Mouse (Mus musculus) intestine, embryonic 16.5 days (tissue): ENCODE measurements at regions not wholly inside any gene's neighbourhood (a gene's known extent, or its start where the extent isn't known, plus 50 kb on each side); places are given as distances from the start of the nearest gene placed in this dataset.

Experiments used
- ATAC-seq: fragments of 200-750 bp; cut with Nextera tagmentation; 2 replicates; pipeline ENCODE4 v1.8.0; 2017; ENCODE audit warnings: moderate TSS enrichment, moderate library complexity
- H3K27ac ChIP-seq: fragments of 300-500 bp; sonication (generic); 2 replicates; pipeline ENCODE4 v1.5.1; 2014; ENCODE audit warnings: mild to moderate bottlenecking, low read length
- H3K27me3 ChIP-seq: fragments of 300-500 bp; sonication (generic); replicated peaks from 2 replicates; pipeline ENCODE4 v1.6.1; 2014; ENCODE audit warnings: low read length, control low read depth, mixed read lengths; ENCODE audit not compliant: control insufficient read depth, insufficient read depth
- H3K36me3 ChIP-seq: fragments of 300-500 bp; sonication (generic); 2 replicates; pipeline ENCODE4 v1.6.1; 2014; ENCODE audit warnings: low read length, control low read depth; ENCODE audit not compliant: control insufficient read depth, insufficient read depth
- H3K4me1 ChIP-seq: fragments of 300-500 bp; sonication (generic); 2 replicates; pipeline ENCODE4 v1.6.1; 2014; ENCODE audit warnings: low read length, control low read depth, mixed read lengths; ENCODE audit not compliant: control insufficient read depth, insufficient read depth
- H3K4me2 ChIP-seq: fragments of 300-500 bp; sonication (generic); 2 replicates; pipeline ENCODE4 v1.6.1; 2014; ENCODE audit warnings: low read depth, low read length, control low read depth
- H3K4me3 ChIP-seq: fragments of 300-500 bp; sonication (generic); 2 replicates; pipeline ENCODE4 v1.5.1; 2014; ENCODE audit warnings: mild to moderate bottlenecking, low read length
- H3K9ac ChIP-seq: fragments of 300-500 bp; sonication (generic); 2 replicates; pipeline ENCODE4 v1.6.1; 2014; ENCODE audit warnings: low read depth, low read length
- H3K9me3 ChIP-seq: fragments of 300-500 bp; sonication (generic); 2 replicates; pipeline ENCODE4 v1.6.1; 2016; ENCODE audit warnings: low read length, control low read depth; ENCODE audit not compliant: control insufficient read depth
- WGBS: fragments of 180-500 bp; shearing (Covaris S2); extraction: QIAGEN DNeasy Blood & Tissue Kit; methylation state at CpG from one replicate; pipeline ENCODE4 v1.1.7; 2014; 5-methylcytosine and 5-hydroxymethylcytosine counted together

DNA sequence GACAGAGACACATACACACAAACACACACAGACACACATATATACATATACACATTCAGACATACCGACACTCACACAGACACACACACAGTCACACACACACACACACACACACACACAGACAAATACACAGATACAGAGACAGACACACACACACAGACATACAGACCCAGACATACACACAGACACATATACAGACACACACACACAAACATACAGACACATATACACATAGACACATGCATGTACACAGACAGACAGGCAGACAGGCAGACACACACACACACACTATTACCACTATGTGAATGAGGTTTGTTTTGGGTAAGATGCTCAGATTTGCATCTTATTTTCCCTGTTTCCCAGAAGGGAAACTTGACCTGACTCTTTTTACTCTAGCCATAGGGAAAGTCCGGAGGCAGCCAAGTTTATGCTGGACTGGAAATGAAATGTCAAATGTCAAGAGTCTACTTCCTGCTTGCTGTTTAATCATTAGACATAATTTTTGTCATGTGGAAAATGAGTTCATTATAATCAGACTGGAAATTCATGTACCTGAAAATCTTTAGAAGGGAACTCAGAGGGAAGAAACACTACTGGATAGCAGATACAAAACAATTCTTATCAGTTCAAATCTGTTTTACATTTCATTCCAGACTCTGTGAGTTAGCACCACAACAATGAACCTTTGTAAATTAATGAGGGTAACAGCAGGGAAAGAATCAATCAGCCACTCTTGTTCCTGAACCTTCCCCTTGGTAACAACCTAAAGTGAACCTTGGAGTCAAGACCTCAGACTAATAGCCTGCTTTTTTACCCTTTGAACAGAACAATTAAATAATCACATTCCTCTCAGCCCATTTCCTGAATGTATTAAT is 651.1 kb downstream of the Gsdmc2 start:
- ATAC-seq, result peak; percentile 92
- 54% methylated on average over 2 of the region's 2 CpGs for WGBS
- Histone ChIP-seq H3K4me2 (no peak overlapping the region), H3K9ac (no peak overlapping the region), H3K4me3 (no peak overlapping the region), H3K36me3 (no peaks in the 10 kb centered on the region), H3K9me3 (no peaks in the 10 kb centered on the region), H3K4me1 (peaks cover 2% of the 10 kb centered on the region; the same call in 1 of the 2 replicates), H3K27ac (no peak overlapping the region), H3K27me3 (no peaks in the 10 kb centered on the region)

DNA sequence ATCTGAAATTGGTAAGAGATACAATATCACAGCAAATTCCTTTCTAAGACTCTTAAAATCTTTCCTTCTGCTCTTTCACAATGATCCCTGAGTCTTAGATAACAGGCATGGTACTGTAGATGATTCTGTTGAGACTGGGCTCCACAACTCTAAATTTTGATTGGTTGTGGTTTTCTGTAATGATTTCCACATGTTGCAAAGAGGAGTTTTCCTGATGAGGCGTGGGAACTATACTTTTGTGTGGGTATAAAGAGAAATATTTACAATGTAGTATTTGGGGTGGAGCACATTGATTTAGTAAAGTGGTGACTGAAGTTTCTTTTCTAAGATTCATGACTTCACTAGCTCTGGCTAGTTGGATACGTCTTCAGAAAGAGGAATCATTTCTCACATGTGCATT is 653.2 kb downstream of the Gsdmc2 start:
- no peak for ATAC-seq
- Histone ChIP-seq H3K27me3 (no peaks in the 10 kb centered on the region), H3K4me2 (no peak overlapping the region), H3K27ac (no peak overlapping the region), H3K4me3 (no peak overlapping the region), H3K9me3 (no peaks in the 10 kb centered on the region), H3K4me1 (peaks cover 2% of the 10 kb centered on the region; the same call in 1 of the 2 replicates), H3K36me3 (no peaks in the 10 kb centered on the region), H3K9ac (no peak overlapping the region)
- WGBS, result 80% methylated on average over 2 of the region's 2 CpGs

DNA sequence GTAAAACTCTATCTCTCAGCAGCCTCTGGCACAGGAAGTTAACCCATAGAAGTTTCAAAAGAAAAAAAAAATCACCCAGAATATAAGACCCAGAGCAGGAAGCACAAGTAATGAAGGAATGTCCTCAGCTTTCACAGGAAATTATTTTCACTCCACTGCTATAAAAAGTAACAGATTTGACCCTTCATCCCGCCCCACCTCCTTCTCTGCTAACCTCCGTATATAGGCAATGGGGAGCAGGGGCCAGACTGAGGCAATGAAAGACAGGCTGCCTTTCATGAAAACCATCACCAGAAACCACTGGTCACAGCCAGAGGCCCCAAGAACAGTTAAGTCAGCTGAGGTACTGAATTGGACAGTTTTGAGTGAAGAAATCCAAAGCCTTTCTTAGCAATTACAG is 654.9 kb downstream of the Gsdmc2 start:
- Histone ChIP-seq H3K4me3 (no peak overlapping the region), H3K4me1 (peaks cover 2% of the 10 kb centered on the region; the same call in 1 of the 2 replicates), H3K4me2 (no peak overlapping the region), H3K9ac (no peak overlapping the region), H3K27me3 (no peaks in the 10 kb centered on the region), H3K9me3 (no peaks in the 10 kb centered on the region), H3K27ac (no peak overlapping the region), H3K36me3 (no peaks in the 10 kb centered on the region)
- WGBS, result 33% methylated on average over 2 of the region's 2 CpGs
- ATAC-seq, result no peak

DNA sequence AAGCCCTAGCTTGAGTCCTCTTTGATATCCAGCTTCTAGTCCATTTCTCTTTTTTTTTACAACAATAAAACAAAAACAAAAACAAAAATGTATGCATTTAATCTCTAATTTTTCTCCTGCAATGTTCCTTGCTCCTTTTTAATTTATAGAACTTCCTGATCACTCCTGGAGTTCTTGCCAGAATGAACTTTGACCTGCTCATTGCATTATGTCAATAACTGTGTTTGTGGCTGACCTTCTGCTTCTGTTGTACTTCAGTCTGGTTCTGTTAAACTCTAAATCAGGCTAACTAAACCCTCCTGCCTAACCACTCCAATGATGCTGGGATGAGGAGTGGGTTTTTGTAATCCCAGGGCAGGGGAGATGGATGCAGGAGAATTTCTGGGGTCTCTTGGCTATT is 674.0 kb downstream of the Gsdmc2 start:
- H3K27ac ChIP-seq, result no peak overlapping the region
- H3K4me2 ChIP-seq, result no peak overlapping the region
- no peaks in the 10 kb centered on the region for H3K36me3 ChIP-seq
- no peaks in the 10 kb centered on the region for H3K27me3 ChIP-seq
- no peak overlapping the region for H3K4me3 ChIP-seq
- H3K9me3 ChIP-seq, result no peaks in the 10 kb centered on the region
- no peak overlapping the region for H3K9ac ChIP-seq
- ATAC-seq, result peak; percentile 58; the same call in 1 of the 2 replicates
- H3K4me1 ChIP-seq, result peaks cover 4% of the 10 kb centered on the region; the same call in 1 of the 2 replicates

DNA sequence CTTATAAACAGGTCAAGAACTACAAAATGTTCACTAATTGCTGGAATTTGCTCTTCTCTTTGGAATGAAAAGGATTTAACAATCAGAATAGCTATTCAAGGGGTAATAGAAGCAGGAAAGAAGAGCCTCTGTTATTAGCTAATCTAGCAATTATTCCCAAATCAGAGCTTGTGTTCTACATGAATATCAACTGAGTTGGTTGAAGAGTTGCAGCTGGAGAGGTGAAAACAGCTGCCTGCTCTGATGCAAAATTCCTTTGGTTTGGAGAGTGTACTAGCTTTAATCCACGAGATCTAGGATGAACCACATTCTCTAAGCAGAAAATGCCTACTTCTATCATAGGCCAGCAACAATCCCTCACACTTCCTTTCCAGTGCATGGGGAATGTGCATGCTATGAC is 674.8 kb downstream of the Gsdmc2 start:
- Histone ChIP-seq H3K27me3 (no peaks in the 10 kb centered on the region), H3K27ac (no peak overlapping the region), H3K36me3 (no peaks in the 10 kb centered on the region), H3K9ac (no peak overlapping the region), H3K4me3 (no peak overlapping the region), H3K4me1 (peaks cover 4% of the 10 kb centered on the region; the same call in 1 of the 2 replicates), H3K4me2 (no peak overlapping the region), H3K9me3 (no peaks in the 10 kb centered on the region)
- WGBS, result 35% methylated on average over 1 of the region's 1 CpGs
- ATAC-seq, result no peak

DNA sequence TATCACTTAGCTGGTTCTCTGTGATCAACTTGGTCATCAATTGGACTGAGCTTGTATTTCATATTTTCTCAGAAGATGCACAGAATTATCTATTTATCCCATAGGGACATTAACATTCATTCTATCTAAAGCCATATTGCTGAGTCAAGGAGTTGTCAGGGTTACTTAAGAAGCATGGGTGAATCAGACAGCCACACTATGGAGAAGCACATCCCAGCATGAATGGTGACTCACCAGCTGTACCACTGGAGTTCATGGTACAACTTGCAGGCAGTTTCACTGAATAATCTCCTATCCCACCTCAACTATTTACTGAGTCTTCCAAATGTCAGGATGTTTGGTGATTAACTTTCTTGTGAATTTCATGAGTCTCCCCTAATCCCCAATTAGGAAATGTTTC is 678.6 kb downstream of the Gsdmc2 start:
- H3K9ac ChIP-seq, result no peak overlapping the region
- H3K27ac ChIP-seq, result no peak overlapping the region
- no peaks in the 10 kb centered on the region for H3K36me3 ChIP-seq
- no peak overlapping the region for H3K4me2 ChIP-seq
- H3K4me3 ChIP-seq, result no peak overlapping the region
- H3K4me1 ChIP-seq, result peaks cover 16% of the 10 kb centered on the region
- H3K9me3 ChIP-seq, result no peaks in the 10 kb centered on the region
- H3K27me3 ChIP-seq, result no peaks in the 10 kb centered on the region
- no peak for ATAC-seq

DNA sequence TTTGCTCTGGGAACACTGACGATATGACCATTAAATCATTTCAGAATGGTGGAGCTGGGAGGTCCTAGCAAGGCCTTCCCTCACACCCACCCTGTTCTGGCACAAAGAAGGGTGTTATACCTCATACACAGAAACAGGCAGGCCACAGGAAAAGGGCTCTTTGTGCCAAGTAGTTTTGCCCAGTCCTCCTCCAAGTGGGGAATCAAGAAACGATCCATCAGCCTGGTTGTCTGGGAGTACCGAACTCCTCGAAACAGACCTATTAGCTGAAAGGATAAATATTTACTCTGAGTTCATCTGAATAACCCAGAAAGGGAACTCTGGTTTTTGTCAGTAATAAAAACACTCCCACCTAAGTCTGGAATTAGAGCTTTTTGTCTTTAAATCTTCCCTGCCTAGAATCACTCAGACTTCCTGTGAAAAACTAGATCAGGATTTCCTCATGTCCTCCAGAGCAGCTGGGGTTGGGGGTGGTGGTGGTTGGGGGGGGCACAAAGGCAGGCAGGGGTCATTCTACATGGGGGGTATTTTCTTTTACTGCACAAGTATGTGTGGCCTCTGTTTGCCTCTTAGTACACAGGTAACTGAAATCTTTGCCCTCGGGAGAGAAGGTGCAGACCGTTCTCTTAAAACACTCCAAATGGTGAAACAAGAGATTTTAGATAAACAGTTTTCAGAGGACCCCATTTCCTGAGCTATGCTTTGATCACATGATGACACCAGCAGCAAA is 681.3 kb downstream of the Gsdmc2 start:
- Histone ChIP-seq H3K36me3 (no peaks in the 10 kb centered on the region), H3K4me3 (no peak overlapping the region), H3K27ac (no peak overlapping the region), H3K4me2 (no peak overlapping the region), H3K9ac (no peak overlapping the region), H3K9me3 (no peaks in the 10 kb centered on the region), H3K27me3 (no peaks in the 10 kb centered on the region), H3K4me1 (peaks cover 11% of the 10 kb centered on the region)
- ATAC-seq, result peak; percentile 76
- WGBS, result 7% methylated on average over 6 of the region's 6 CpGs

DNA sequence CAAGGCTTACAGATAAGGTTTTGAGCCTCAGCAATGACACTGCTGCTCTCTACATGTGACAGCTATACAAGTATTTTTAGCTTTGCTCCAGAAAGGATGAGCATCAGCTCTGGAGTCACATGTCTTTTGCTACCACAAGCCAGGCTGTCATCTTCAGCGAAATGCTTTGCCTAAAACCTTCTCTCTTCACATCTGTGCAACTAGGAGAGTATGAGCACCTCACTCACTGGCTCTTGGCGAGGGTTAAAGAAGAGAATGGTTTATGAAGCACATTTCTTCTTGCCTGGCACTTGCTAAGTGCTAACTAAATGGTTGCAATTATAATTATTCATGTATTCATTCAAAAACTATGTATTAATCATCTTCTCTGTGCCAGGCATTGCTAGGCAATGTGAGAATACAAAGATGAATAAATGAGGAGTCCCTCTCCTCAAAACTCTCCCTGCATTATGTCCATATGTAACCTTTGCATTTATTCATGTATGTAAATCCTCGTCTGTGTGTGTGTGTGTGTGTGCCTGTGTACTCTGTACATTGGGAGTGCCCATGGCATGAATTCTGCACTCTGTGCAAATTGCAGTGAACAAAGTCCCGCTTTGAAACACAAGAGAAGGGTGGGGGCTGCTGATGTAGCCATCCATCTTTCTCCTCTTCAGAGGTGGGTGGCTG is 682.0 kb downstream of the Gsdmc2 start:
- H3K27ac ChIP-seq, result no peak overlapping the region
- H3K4me3 ChIP-seq, result no peak overlapping the region
- H3K4me1 ChIP-seq, result peaks cover 11% of the 10 kb centered on the region
- H3K27me3 ChIP-seq, result no peaks in the 10 kb centered on the region
- H3K9me3 ChIP-seq, result no peaks in the 10 kb centered on the region
- H3K4me2 ChIP-seq, result no peak overlapping the region
- ATAC-seq, result peak; percentile 71; the same call in 1 of the 2 replicates
- H3K9ac ChIP-seq, result no peak overlapping the region
- 35% methylated on average over 4 of the region's 4 CpGs for WGBS
- H3K36me3 ChIP-seq, result no peaks in the 10 kb centered on the region

DNA sequence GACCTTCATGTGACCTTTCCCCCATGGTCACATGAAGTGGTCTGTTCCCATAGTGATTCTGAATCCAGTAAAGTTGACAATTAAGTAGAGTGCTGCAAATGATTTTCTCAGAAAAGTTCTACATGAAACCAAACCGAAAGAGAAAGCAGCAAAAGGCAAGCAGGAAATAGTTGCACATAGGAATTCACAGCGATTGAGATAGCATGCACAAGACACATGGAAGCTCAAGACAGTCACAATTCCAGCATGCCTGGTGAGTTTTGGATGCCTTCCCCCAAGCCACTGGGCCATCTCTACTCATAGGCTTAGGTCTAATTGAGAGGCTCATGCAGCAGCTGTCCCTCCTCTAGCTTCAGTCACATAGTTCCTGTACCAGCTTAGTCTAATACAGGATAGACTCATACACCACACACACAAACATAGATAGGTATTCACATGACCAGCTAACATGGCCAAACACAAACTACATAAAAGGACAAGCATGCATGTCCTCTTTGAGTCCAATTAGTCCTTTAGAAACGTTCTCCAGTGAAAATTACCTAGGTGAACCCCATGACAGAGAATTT is 721.8 kb downstream of the Gsdmc2 start:
- no peaks in the 10 kb centered on the region for H3K27me3 ChIP-seq
- no peaks in the 10 kb centered on the region for H3K36me3 ChIP-seq
- no peak overlapping the region for H3K9ac ChIP-seq
- H3K4me1 ChIP-seq, result no peaks in the 10 kb centered on the region
- no peak for ATAC-seq
- H3K9me3 ChIP-seq, result no peaks in the 10 kb centered on the region
- WGBS, result 83% methylated on average over 3 of the region's 3 CpGs
- H3K4me2 ChIP-seq, result no peak overlapping the region
- H3K27ac ChIP-seq, result no peak overlapping the region
- no peak overlapping the region for H3K4me3 ChIP-seq
